Mouse (Mus musculus): Measurements from ENCODE around the gene Fdxacb1. TPM values are rescaled to one million over a fixed set of nuclear protein-coding genes. Genes with fewer than 3 reads are reported as not detected.

Fdxacb1 gene
- total RNA-seq, 2 experiments from 2014 or later = 5.5 to 6.6 TPM

DNA sequence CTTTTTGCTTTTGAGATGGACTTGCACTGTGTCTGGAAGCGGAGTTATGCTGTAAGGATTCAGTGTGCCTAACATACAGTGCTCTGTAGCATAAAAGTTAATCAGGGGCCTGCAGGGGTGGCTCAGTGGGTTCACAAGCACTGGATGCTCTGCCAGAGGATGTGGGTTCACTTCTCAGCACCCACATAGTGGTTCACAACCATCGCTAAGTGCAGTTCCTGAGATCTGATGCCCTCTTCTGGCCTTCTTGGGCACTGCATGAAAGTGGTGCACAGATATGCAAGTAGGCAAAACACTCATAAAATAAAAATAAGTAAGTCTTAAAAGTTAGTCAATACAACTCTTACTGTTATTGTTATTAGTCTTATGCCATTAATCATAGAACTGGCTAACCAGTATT lies 14.1 kb downstream of the Fdxacb1 start:
- no peak for DNase-seq (ENCODE audit: extremely low spot score in 1 of 2, low spot score in 2 of 2)
- intact Hi-C loops (cut with DNase I) = no loop called here

DNA sequence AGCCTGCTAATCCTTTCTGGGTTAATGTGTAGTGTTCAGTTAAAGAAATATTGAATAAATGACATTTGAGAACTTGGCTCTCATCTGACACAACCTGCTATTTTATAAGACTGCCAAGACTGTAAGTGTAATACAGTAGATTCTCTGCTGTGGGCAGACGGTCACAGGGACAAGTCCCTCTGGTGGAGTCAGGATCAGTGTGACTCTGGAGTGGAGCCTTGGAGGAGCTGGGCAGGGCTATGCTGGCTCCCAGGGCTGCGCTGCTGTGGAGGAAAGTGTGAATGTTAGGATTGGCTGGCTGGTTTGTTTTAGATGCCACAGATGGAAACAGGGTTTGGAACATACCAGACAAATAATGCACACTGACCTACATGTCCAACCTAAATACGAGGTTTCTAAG lies 27.2 kb downstream of the Fdxacb1 start:
- intact Hi-C loops (cut with DNase I) = no loop called here
- no peak for DNase-seq (ENCODE audit: extremely low spot score in 1 of 2, low spot score in 2 of 2)

DNA sequence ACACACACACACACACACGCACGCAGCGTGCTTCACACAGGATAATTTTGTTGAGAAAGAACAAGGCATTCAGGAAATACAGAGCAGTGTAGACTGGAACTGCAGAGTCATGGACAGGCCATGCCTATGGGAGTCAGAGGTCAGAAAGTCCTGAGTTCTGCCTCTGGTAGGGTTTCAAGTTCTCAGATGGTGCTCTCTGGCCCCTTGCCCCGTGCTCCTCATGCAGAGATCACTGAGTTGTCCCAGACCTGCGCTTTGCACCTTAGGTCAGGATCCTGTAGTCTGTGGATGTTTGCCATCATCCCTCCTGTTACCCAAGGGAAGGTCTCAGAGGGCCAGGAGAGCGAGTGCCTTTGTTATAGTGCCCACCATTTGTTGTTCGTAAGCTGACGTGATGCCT lies 28.7 kb downstream of the Fdxacb1 start:
- DNase-seq (ENCODE audit: extremely low spot score in 1 of 2, low spot score in 2 of 2) = no peak
- intact Hi-C loops (cut with DNase I) = no loop called here

DNA sequence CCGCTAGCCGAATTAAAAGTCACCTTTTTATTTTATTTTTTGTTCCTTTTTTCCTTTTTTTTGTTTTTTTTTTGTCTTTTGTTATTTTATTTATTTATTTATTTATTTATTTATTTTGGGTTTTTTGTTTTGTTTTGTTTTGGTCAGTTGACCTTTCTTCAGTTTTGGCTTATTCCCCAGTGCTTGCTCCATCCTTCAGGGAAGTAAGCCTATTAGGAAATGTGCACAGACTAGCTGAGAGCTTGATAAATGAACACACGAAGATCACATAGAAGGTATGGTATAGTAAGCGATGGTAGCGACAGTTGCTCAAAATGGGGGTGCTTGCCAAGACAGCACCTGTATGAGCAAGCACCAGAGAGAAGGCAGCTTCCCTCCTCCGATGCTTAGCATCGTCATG lies 29.6 kb downstream of the Fdxacb1 start:
- intact Hi-C loops (cut with DNase I) = no loop called here

DNA sequence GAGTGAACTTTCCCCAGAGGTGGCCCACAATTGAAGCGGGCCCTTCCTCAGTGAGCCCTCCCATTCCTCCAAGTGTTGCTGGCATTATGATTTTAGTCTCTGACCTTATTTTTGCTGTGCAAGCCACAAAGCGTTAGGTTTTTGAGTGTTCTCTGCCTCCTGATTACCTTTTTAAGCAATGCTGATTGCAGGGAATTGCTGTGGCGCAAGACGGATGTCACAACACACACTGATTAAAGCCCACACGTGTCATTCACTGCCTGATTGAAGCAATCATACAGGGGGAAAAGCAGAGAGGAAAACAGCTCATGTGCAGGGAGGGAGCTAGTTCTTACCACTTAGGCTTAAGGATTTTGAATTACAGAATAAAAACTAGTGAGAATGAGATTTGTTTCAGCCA lies 30.3 kb downstream of the Fdxacb1 start:
- intact Hi-C loops (cut with DNase I) = no loop called here
- DNase-seq (ENCODE audit: extremely low spot score in 1 of 2, low spot score in 2 of 2) = no peak

More for the DNA sequence above, 29.6 kb downstream of the Fdxacb1 start:
- no peak for DNase-seq (ENCODE audit: extremely low spot score in 1 of 2, low spot score in 2 of 2)

DNA sequence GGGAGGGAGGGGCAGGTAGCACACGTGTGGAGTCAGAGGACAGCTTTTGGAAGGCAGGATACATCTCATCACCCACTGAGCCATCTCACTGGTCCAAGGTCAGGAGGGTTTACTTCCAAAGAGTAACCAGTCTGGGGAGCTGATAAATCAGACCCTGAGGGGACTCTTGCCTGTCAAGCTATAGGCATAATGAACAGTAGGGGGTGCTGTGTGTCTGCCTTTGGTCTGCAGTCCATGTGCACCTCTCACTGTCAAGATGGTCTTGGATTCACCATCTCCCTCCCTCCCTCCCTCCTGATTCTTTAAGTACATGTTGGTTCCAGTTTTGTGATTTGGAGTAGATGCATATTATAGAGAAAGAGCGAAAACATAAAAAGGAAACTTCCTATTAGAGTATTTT lies 32.9 kb downstream of the Fdxacb1 start:
- DNase-seq (ENCODE audit: extremely low spot score in 1 of 2, low spot score in 2 of 2) = peak; percentile 43 to 49
- intact Hi-C loops (cut with DNase I) = no loop called here

DNA sequence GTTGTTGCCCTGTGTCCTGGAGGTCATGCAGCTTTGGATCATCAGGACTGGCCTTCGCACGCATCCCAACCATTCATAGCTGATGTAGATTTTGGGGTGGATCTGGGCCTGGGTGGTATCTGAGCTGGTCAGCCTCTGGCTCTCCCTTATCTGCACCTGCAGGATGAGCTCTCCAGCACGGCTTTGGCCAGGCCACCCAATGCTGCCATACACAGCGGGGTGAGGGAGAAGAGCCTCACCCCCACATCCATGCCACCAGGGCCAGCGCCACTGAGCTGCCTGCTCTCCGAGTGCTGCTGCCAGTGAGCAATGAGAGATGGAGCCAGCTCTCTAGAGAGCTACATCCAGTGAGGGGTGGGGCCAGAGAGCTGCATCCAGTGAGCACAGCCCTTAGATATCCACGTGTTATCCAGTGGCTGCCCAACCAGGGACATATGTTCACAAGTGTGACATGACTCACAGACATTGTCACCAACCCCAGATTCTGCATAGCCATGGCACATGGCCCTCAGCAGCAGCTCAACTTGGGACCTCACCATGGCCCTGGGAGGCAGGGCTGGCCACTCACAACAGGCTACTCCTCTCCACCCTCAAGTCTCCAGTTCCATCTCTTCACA lies 35.1 kb downstream of the Fdxacb1 start:
- intact Hi-C loops (cut with DNase I) = no loop called here
- DNase-seq (ENCODE audit: extremely low spot score in 1 of 2, low spot score in 2 of 2) = no peak

DNA sequence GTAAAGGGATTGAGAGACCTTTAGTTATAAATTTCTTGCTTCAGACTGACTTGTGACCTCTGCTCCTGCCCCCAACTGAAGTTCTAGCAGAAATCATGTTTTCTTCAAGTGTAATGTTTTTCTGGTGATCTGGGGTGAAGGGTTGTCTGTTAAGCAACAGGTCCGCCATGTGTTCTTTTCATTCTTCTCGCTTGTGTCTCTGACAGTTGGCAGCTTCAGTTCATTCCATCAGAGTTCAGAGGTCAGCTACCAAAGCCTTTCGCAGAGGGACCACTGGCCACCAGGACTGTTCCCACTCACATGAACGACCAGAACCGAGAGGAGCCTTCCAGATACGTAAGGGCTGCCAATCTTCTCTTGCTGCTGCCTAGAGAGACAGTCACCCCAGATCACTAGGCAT lies 40.4 kb downstream of the Fdxacb1 start:
- intact Hi-C loops (cut with DNase I) = no loop called here

DNA sequence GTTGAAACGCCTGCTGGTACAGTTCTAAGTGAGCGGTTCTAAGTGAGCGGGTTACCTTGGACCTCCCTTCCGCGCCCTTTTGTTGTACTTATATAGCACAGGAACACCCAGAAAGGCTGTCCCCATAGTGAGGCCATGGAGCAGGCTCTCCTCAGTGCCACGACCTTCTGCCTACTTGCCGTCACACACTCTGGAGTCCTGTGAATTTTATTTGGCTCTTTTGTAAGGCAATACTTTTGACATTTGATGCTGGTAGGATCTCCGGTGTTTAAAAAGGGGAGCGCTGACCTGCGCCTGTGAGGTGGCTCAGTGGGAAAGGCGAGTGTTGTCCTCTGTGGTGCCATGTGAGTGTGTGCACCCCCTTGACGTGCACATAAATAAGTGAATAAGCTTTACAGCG lies 41.1 kb downstream of the Fdxacb1 start:
- intact Hi-C loops (cut with DNase I) = no loop called here
- no peak for DNase-seq (ENCODE audit: extremely low spot score in 1 of 2, low spot score in 2 of 2)

More for the DNA sequence above, 40.4 kb downstream of the Fdxacb1 start:
- no peak for DNase-seq (ENCODE audit: extremely low spot score in 1 of 2, low spot score in 2 of 2)

DNA sequence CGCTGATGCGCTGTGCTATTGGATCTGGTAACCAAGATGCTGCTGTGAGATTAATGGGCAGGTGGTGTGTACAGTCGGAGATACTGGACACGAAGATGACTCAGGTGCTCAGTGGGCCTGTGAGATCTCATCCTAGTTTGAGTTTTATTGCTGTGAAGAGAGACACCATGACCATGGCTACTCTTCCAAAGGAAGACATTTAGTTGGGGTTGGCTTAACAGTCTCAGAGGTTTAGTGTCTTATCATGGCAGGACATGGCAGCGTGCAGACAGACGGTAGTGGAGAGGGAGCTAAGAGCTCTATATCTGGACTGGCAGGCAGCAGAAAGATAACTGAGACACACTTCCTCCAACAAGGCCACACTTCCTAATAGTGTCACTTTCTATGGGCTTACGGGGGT lies 43.2 kb downstream of the Fdxacb1 start:
- DNase-seq (ENCODE audit: extremely low spot score in 1 of 2, low spot score in 2 of 2) = no peak
- intact Hi-C loops (cut with DNase I) = no loop called here

DNA sequence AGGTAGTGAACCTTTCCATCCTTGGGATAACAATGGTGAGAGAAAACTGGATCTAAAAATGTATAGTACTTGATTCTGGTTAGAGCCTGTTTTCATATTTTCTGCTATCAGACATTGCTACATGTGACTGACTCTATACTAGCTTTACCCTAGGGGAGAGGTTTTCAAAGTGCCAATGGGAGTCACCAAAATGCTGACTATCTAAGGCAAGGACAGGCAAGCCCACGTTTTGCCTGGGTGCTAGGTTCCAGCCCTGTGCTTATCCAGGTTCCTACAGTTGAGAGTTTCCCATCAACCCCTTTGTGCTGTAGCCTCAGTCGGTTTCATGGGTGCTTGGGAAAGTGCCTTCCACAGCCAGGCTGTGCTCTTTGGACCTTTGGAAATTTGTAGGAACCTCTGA lies 43.7 kb downstream of the Fdxacb1 start:
- no peak for DNase-seq (ENCODE audit: extremely low spot score in 1 of 2, low spot score in 2 of 2)
- intact Hi-C loops (cut with DNase I) = no loop called here

DNA sequence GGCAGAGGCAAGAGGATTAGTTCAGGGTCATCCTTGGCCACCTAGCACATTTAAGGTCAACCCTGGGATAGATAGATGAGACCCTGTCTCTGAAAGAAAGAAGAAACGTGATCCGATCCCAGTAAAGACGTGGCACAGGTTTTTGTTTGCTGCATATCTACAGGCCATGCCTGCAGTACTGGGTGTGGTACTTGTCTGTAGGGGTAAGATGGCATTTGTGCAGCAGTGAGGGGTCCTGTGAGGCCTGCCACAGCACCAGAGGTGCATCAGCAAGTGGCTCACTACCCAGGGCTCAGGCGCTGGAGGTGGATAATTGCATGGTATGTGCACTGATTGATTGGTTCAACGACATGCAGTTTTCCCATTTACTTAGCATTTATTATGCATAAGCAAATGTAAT lies 45.8 kb downstream of the Fdxacb1 start:
- intact Hi-C loops (cut with DNase I) = no loop called here
- DNase-seq (ENCODE audit: extremely low spot score in 1 of 2, low spot score in 2 of 2) = no peak

DNA sequence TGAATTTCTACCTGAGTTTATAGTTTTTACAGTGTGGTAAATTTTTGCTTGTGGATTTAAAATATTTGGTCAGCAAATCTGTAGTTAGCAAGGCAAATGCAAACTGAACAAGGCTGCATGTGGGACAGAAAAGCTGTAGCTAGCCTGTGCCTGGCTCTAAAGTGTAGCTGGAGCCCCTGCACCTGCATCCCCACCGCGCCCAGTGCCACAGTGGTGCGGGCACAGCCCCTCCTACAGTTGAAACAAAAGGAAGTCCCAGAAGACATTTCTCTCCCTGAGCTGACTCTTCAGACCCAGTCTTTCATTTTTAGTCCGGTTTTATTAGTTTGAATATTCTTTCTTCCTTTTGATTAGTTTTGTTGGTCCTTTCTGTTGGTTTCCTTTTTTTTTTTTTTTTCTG lies 47.6 kb downstream of the Fdxacb1 start:
- intact Hi-C loops (cut with DNase I) = no loop called here
- DNase-seq (ENCODE audit: extremely low spot score in 1 of 2, low spot score in 2 of 2) = no peak

DNA sequence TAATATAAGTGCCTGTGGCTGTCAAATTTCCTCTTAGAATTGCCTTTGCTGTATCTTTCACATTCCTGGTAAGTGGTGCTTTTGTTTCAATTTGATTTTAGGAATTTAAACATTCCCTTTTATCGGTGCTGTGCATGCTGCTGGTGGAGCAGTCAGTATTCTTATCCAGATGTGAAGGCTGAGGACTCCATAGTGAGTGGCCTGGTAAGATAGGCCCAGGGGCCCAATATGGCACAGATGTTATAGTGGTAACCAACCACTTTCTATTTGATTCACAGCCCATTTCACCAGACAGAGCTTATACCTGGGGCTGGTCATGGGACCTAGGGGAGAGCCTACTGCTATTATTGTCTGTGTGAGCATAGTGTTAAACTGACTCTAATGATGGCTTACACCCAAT lies 48.5 kb downstream of the Fdxacb1 start:
- intact Hi-C loops (cut with DNase I) = no loop called here
- no peak for DNase-seq (ENCODE audit: extremely low spot score in 1 of 2, low spot score in 2 of 2)

DNA sequence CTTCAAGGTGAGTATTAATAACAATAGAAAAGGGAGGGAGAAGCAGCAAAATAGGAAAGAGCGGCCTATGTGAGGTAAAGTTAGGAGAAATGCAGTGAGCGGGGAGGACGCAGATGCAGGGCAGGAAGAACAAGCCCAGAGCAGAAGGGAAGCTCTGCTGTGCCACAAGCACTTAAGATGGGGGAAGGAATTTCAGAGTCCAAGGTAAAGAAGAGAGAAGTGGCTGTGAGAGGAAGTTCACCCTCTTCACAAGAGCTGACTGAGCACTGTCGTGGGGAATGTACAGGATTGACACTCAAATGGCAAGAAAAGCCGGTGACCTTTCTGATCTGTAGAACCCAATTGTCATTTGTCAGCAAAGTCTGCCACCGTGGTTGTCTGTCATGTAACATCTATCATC lies 50.0 kb downstream of the Fdxacb1 start:
- no peak for DNase-seq (ENCODE audit: extremely low spot score in 1 of 2, low spot score in 2 of 2)
- intact Hi-C loops (cut with DNase I) = no loop called here

DNA sequence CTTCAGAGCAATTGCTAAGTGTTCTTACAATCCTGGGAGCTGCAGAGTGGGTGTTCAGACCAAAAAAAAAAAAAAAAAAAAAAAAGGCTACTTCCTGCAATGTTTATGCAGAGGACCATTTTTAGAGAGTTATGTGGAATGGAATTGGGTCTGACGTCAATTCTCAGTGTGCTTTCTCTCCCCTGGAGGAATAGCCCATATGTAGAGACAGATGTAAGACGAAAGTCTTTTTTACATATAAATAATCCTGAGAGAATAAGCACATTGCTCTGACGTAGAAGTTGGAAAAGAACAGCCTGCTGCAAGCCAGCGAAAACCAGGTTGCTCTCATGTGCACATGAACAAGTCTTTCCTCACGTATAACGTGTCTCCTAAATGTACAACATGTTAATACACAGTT lies 51.7 kb downstream of the Fdxacb1 start:
- intact Hi-C loops (cut with DNase I) = no loop called here
- peak in 1 of 2 experiments; percentile 31 for DNase-seq (ENCODE audit: extremely low spot score in 1 of 2, low spot score in 2 of 2)

DNA sequence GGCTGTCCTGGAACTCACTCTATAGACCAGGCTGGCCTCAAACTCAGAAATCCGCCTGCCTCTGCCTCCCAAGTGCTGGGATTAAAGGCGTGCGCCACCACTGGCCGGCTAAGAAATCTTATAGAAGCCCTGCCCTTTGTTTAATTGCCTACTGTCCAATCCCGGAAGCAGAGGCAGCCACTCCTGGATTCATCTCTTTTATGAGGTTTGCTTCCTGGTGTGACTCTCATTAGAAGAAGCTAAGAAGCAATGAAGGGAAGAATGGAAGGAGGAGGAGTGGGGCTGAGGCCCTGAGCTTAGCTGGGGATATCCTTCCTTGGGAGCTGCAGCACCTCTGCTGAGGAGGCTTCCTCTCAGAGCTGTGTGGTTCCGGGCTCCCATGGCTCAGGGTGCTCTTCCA lies 53.6 kb downstream of the Fdxacb1 start:
- no peak for DNase-seq (ENCODE audit: extremely low spot score in 1 of 2, low spot score in 2 of 2)
- intact Hi-C loops (cut with DNase I) = no loop called here

DNA sequence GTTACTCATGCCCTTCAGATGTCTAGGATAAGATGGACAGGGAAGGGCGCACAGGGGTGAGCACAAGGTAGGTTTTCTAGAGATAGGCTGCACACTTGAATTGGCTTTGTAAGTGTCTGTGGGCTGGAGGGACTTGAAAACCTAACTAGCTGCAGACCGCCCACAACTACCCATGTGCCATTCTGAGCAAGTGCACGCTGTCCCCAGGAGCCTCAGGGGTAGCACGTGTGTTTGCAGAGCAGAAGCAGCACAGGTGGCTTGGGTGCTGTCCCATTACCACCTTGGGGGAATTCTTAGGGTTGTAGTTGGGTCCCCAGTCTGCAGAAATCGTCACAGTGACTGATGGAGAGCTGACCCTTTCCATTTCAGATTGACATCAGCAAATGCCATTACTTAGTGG lies 54.2 kb downstream of the Fdxacb1 start:
- DNase-seq (ENCODE audit: extremely low spot score in 1 of 2, low spot score in 2 of 2) = no peak
- intact Hi-C loops (cut with DNase I) = no loop called here

Data from left cerebral cortex, postnatal 10 days (tissue).